Mouse (Mus musculus) splenic B cell, adult 2 months (primary cell): Measurements from ENCODE around the gene 2210016F16Rik.

Experiments used
- DNase-seq: peaks from one replicate; pipeline ENCODE4 v3.0.0-alpha.2; 2011; ENCODE audit warnings: low read depth, low spot score
- H3K27me3 ChIP-seq: 2 replicates; pipeline ENCODE4 v1.6.1; 2012; ENCODE audit warnings: mild to moderate bottlenecking, low read length, moderate library complexity, mixed read lengths; ENCODE audit not compliant: control insufficient read depth, poor library complexity, insufficient read depth, severe bottlenecking
- H3K36me3 ChIP-seq: 2 replicates; pipeline ENCODE4 v1.6.1; 2012; ENCODE audit warnings: mild to moderate bottlenecking, low read length, moderate library complexity, mixed read lengths; ENCODE audit not compliant: control insufficient read depth, poor library complexity, insufficient read depth, severe bottlenecking

Gene 2210016F16Rik

DNA sequence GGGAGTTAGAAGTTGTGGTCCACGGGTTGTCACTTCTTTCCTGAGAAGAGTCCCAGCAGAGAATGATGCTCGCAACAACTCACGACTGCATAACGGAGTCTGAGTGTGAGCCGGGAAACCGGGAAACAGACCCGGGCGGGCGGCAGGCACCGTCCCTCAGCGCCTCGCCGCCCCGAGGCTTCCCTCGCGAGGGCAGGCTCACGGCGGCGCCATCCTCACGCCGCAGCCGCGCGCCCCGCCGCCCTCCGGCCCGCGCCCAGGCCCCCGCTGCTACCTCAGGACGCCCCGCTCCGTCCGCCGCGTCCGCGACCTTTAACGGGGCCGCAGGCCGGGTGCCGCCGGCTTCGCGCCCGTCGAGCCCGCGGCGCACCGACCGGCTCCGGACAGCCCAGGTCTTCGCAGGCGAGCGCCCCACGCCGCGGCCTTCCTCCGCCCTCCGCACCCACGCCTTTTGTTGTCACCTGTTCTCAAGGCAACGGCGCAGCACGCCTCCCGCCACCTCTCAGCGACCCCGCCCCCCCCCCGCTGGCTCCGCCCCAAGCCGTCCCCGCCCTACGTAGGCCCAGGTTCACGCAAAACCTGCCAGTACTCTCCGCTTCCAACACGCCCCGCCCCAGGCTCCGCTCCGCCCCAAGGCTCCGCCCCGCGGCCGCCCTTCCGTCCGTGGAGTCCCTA is 26.3 kb downstream of the 2210016F16Rik start, which contains the start of gene Kif27:
Gene Kif27, minus strand, starts transcription at position 494 of the 675 bp plus-strand sequence.
- H3K27me3 ChIP-seq, result no peaks in the 10 kb centered on the region
- DNase-seq, result peak; percentile 93
- H3K36me3 ChIP-seq, result no peaks in the 10 kb centered on the region

DNA sequence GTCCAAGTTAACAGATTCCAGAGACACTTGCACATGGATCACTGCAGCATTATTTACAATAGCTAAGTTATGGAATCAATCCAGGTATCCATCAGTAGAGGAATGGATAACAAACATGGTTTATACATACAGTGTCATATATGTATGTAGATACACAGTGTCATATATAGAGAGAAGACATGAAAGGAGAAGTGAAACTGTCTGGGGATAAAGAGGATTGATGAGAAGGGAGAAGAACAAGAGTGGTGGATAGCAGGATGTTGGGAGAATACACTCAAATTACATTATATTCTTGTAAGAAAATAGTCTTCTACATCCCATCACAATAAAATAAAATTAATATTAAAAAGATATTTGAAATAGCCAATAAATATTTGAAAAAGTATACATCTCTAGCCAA is 32.0 kb downstream of the 2210016F16Rik start:
- Histone ChIP-seq H3K36me3 (no peaks in the 10 kb centered on the region), H3K27me3 (no peaks in the 10 kb centered on the region)
- DNase-seq, result peak; percentile 34

GRCm38 (mm10) chr13:58350606-58351005 is 34.4 kb downstream of the 2210016F16Rik start:
- DNase-seq, result no peak
- Histone ChIP-seq H3K27me3 (no peaks in the 10 kb centered on the region), H3K36me3 (no peaks in the 10 kb centered on the region)

- Histone ChIP-seq H3K36me3 (no peaks in the 10 kb centered on the region), H3K27me3 (no peaks in the 10 kb centered on the region)
- no peak for DNase-seq
Measured at GRCm38 (mm10) chr13:58344505-58344904, 40.5 kb downstream of the 2210016F16Rik start.

DNA sequence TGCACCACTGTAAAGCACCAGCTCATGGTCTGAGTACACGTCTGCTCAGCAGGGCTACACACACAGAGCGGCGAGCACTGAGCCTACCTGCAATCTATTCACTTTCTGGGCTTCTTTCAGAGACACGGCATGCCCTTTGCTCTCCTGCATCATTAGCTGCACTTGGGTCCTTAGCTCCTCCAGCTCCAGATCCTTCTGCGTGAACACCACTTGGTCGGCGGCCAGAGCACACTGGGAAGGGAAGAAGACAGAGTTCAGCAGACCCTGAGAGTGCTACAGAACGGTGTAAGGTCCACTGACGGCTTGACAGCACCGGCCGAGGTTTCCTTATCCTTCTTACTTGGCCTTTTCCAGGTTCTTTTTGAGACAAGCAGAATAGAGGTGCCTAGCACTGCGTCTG is 47.6 kb downstream of the 2210016F16Rik start:
- H3K36me3 ChIP-seq, result no peaks in the 10 kb centered on the region
- no peak for DNase-seq
- no peaks in the 10 kb centered on the region for H3K27me3 ChIP-seq

GRCm38 (mm10) chr13:58334116-58334515 is 50.9 kb downstream of the 2210016F16Rik start:
- DNase-seq, result no peak
- no peaks in the 10 kb centered on the region for H3K36me3 ChIP-seq

More at GRCm38 (mm10) chr13:58334116-58334515, 50.9 kb downstream of the 2210016F16Rik start:
- H3K27me3 ChIP-seq, result no peaks in the 10 kb centered on the region
